Mouse (Mus musculus): ENCODE measurements around the gene Ap3b2. TPM values are rescaled to one million over a fixed set of nuclear protein-coding genes. Genes with fewer than 3 reads are reported as not detected.

The Ap3b2 gene
- polyA plus RNA-seq, 1 experiment from 2014 or later = 0.08 TPM

- peak; percentile 17 for DNase-seq (ENCODE audit: low spot score)
- 84% methylated on average over 3 of the region's 3 CpGs for WGBS
Measured at GRCm38 (mm10) chr7:81462815-81463214, 30.9 kb downstream of the Ap3b2 start.

GRCm38 (mm10) chr7:81455155-81455651 lies 38.5 kb downstream of the Ap3b2 start, which contains the start of gene Cpeb1:
Cpeb1 (minus strand) TSS chr7:81455465.
- Histone ChIP-seq H3K9me3 (replicated peaks) (no peaks in the 10 kb centered on the region), H3K27ac (peak within 1 kb of the TSS; percentile 53), H3K36me3 (no peaks in the 10 kb centered on the region), H3K4me3 (peak within 1 kb of the TSS; percentile 55), H3K27me3 (ENCODE audit: low read depth, poor library complexity, severe bottlenecking) (peaks cover 93% of the 10 kb centered on the region), H3K4me1 (peaks cover 27% of the 10 kb centered on the region)
- DNase-seq (ENCODE audit: low spot score) = peak; percentile 48
- 1% methylated on average over 28 of the region's 28 CpGs for WGBS

More at GRCm38 (mm10) chr7:81462815-81463214, 30.9 kb downstream of the Ap3b2 start:
- Histone ChIP-seq H3K27ac (no peak overlapping the region), H3K27me3 (ENCODE audit: low read depth, poor library complexity, severe bottlenecking) (peaks cover 30% of the 10 kb centered on the region), H3K9me3 (replicated peaks) (no peaks in the 10 kb centered on the region), H3K4me1 (no peaks in the 10 kb centered on the region), H3K4me3 (no peak overlapping the region), H3K36me3 (no peaks in the 10 kb centered on the region)

GRCm38 (mm10) chr7:81454331-81455039 lies 39.2 kb downstream of the Ap3b2 start:
- H3K27me3 ChIP-seq (ENCODE audit: low read depth, poor library complexity, severe bottlenecking) = peaks cover 94% of the 10 kb centered on the region
- peak overlapping the region; percentile 53 for H3K27ac ChIP-seq
- DNase-seq (ENCODE audit: low spot score) = peak; percentile 46
- peaks cover 27% of the 10 kb centered on the region for H3K4me1 ChIP-seq
- no peaks in the 10 kb centered on the region for H3K9me3 ChIP-seq (replicated peaks)
- 2% methylated on average over 62 of the region's 87 CpGs for WGBS
- H3K4me3 ChIP-seq = peak overlapping the region; percentile 55
- H3K36me3 ChIP-seq = no peaks in the 10 kb centered on the region

- H3K27me3 ChIP-seq (ENCODE audit: low read depth, poor library complexity, severe bottlenecking) = peaks cover 86% of the 10 kb centered on the region
- peak overlapping the region; percentile 55 for H3K4me3 ChIP-seq
- H3K4me1 ChIP-seq = peaks cover 27% of the 10 kb centered on the region
- H3K9me3 ChIP-seq (replicated peaks) = no peaks in the 10 kb centered on the region
- peak overlapping the region; percentile 53 for H3K27ac ChIP-seq
- DNase-seq (ENCODE audit: low spot score) = peak; percentile 68
- 5% methylated on average over 78 of the region's 84 CpGs for WGBS
- no peaks in the 10 kb centered on the region for H3K36me3 ChIP-seq
Measured at GRCm38 (mm10) chr7:81453443-81454274, 40.1 kb downstream of the Ap3b2 start.

- Histone ChIP-seq H3K27me3 (ENCODE audit: low read depth, poor library complexity, severe bottlenecking) (peaks cover 80% of the 10 kb centered on the region), H3K27ac (peak overlapping the region; percentile 25), H3K36me3 (no peaks in the 10 kb centered on the region), H3K4me3 (peak overlapping the region; percentile 55), H3K9me3 (replicated peaks) (no peaks in the 10 kb centered on the region), H3K4me1 (peaks cover 27% of the 10 kb centered on the region)
- DNase-seq (ENCODE audit: low spot score) = peak; percentile 60
- WGBS = 2% methylated on average over 21 of the region's 21 CpGs
Measured at GRCm38 (mm10) chr7:81452971-81453441, 40.7 kb downstream of the Ap3b2 start.

MicroRNAs within 50 kb of the gene (microRNA counts, 519-probe panel; counts per million panel counts)
- 684 counts per million, percentile 72 among the panel's probes with 10 or more counts for microRNA mmu-miR-1839-3p
- 684 counts per million, percentile 72 among the panel's probes with 10 or more counts for microRNA mmu-miR-1839-5p

Other genes with a start within 250 kb of the Ap3b2 start
- gene Rps17, start 148.7 kb downstream of the Ap3b2 start, polyA plus RNA-seq (2016; fragmentation: Nextera tagmentation; extraction: Ambion mirVana) = 1,200 and 1,332 TPM in 2 replicates
- 0.08 TPM in 1 of 2 replicates, not detected in the other for gene Cpeb1, start 38.5 kb downstream of the Ap3b2 start, polyA plus RNA-seq (2016; fragmentation: Nextera tagmentation; extraction: Ambion mirVana)
- not detected in 2 replicates for gene BC048679, start 4.4 kb upstream of the Ap3b2 start, polyA plus RNA-seq (2016; fragmentation: Nextera tagmentation; extraction: Ambion mirVana)
- gene Fsd2, start 73.0 kb upstream of the Ap3b2 start, polyA plus RNA-seq (2016; fragmentation: Nextera tagmentation; extraction: Ambion mirVana) = 0.08 and 0.15 TPM in 2 replicates
- 2.6 and 2.7 TPM in 2 replicates for gene Whamm, start 77.3 kb upstream of the Ap3b2 start, polyA plus RNA-seq (2016; fragmentation: Nextera tagmentation; extraction: Ambion mirVana)
- gene Homer2, start 213.6 kb upstream of the Ap3b2 start, polyA plus RNA-seq (2016; fragmentation: Nextera tagmentation; extraction: Ambion mirVana) = 14.3 and 23.3 TPM in 2 replicates

Data from limb, embryonic 10.5 days (tissue).